8 mouse cellular contexts compared by ENCODE assay signal in genomic region chr11:70201691-70202090, GRCm38 (mm10). TPM values are rescaled to one million over a fixed set of nuclear protein-coding genes. Genes with fewer than 3 reads are reported as not detected.
DNase-seq lines count a peak whose midpoint lies in the region.

No protein-coding gene starts in this region.

- peak; percentile 69 for DNase-seq in CD4-positive helper T cell, adult 2 months (ENCODE audit: low read depth, low spot score)
- peak; percentile 63 for DNase-seq in Muller cell, postnatal 12 days (ENCODE audit: inconsistent ontology term)
- peak; percentile 79 for DNase-seq in cerebellum, adult 8-10 months
- DNase-seq in gastrocnemius, postnatal 10 days: peak; percentile 90
- DNase-seq in kidney, postnatal 14 days: peak; percentile 91
- peak; percentile 91 for DNase-seq in lung, postnatal 10 days
- peak; percentile 67 for DNase-seq in skeletal muscle tissue, adult 2 months (ENCODE audit: low read depth, low spot score)
- DNase-seq in urinary bladder, postnatal 36 days (ENCODE audit: low spot score in 2 of 2): peak; percentile 80 to 88

RNA-seq across cellular contexts. Expression of gene Slc16a11, which starts 10.9 kb away (rescaled TPM):
- total RNA-seq in gastrocnemius, postnatal 10 days (2021): under 1 TPM in 1 of 2 experiments, not detected in 1; 0.63 TPM

RNA-seq across cellular contexts. Expression of gene Slc16a13, which starts 19.2 kb away (rescaled TPM):
- 1 to 10 TPM; 1.1 to 3.7 TPM for total RNA-seq in gastrocnemius, postnatal 10 days (2021)

RNA-seq across cellular contexts. Expression of gene Bcl6b, which starts 27.9 kb away (rescaled TPM):
- 10 to 100 TPM; 12.6 to 21.5 TPM for total RNA-seq in gastrocnemius, postnatal 10 days (2021)

RNA-seq across cellular contexts. Expression of gene 0610010K14Rik, which starts 36.0 kb away (rescaled TPM):
- total RNA-seq in gastrocnemius, postnatal 10 days (2021): 10 to 100 TPM; 46.0 to 51.4 TPM

RNA-seq across cellular contexts. Expression of gene Gm21988, which starts 37.9 kb away (rescaled TPM):
- 1 to 10 TPM; 2.8 to 3.8 TPM for total RNA-seq in gastrocnemius, postnatal 10 days (2021)

Comparison
In these comparisons a context has a peak if more than half of its experiments do, and no peak if none do; other contexts are left out.
1. Peak in every context shown above with its lines: DNase-seq.